Mouse (Mus musculus) thymus, postnatal 0 days (tissue): ENCODE results near the gene A1bg. TPM values are rescaled to one million over a fixed set of nuclear protein-coding genes. Genes with fewer than 3 reads are reported as not detected.

Experiments
- DNase-seq: peaks from one replicate; pipeline ENCODE4 v3.0.0-alpha.2; 2015; ENCODE audit warnings: low spot score
- polyA plus RNA-seq: library from polyadenylated mRNA; unstranded; fragments of >200 nt; fragmentation: Nextera tagmentation; extraction: Ambion mirVana; gene quantifications from 2 replicates; pipeline ENCODE4 v1.2.1, GENCODE M21; 2015

A1bg gene
- 0.08 TPM in 1 of 2 replicates, not detected in the other for polyA plus RNA-seq

DNA sequence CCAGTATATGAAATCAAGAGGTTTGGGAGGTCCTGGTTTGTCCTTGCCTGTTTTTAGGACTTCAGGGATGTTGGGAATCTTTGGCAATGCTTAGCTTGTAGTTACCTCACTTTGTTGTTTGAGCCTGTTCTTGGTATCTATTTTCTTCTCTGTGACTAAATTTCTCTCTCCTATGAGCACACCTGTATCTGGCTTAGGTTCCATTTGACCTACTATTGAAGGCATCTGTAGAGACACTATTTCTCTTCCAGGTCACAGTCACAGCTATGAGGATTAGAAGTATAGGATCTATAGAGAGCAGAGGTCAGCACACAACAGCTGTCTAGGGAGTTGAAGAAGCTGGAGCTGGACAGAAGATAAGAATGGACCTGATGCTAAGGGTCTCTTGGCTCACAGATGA lies at the start of gene A1bg:
TSS of gene A1bg (minus strand) at position 101 of the 400 bp plus-strand sequence.
- no peak for DNase-seq

DNA sequence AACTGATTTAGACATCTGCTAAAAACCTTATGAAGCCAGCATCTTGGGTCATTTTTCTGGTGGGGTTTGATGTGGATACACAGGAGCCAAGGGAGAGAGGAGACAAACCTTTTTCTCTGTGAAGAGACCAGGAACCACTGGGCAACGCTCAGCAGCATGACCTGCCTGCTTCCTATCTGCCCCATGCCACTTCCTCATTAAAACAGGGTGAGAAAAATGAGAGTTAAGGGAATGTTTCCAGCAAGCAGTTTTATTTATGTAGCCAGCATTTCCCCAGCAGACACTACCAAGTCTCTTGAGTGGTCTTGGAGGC lies 45.7 kb upstream of the A1bg start:
- no peak for DNase-seq

DNA sequence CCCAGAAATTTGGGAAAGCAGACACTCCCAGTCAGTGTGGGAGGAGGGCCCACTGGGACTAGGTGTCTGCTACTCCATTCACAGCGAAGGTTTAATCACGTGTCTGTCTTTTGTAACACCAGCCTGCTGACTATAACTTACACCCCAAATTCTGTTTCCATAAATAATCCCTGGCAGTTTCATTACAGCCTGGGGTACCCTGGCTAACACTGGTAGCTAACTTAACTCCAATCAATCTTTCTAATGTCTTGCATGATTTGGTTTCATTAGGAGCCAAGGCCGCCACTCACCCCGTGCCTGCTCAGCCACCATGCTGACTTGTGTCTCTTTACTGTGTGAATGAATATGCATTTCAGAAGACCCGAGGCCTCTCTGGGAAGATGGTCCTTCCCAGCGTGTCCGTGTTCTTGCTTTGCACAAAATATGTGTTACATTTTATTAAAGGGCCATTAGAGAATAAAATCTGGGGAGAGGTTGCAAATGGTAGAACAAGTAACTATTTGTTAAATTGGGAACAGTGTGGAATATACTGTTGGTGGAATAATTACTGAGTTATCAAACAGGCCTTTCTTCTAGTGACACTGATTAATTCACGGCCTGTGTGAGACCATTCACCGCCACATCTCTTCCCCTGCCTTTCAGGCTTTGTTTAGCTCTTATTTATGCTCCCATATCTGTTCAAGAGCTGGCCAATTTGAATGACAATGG lies 45.2 kb upstream of the A1bg start:
- DNase-seq: no peak

DNA sequence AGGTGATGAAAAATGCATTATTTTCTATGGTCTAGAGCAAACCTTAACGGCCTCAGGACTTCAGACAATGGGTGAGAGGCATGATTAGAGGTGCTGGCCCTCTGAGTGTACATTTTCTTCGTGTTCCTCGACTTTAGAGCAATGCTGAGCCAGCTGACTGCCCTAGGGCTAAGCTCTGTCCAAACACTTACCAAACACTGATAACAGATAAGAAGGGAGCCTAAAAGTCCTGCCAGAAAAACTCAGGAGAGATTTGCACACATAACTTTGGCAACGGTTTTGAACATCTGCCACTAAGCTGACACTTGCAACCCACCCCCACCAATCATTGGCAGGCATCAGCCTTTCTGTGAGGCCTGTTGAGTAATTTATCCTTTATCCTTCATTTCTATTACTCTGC lies 2.9 kb upstream of the A1bg start:
- no peak for DNase-seq

DNA sequence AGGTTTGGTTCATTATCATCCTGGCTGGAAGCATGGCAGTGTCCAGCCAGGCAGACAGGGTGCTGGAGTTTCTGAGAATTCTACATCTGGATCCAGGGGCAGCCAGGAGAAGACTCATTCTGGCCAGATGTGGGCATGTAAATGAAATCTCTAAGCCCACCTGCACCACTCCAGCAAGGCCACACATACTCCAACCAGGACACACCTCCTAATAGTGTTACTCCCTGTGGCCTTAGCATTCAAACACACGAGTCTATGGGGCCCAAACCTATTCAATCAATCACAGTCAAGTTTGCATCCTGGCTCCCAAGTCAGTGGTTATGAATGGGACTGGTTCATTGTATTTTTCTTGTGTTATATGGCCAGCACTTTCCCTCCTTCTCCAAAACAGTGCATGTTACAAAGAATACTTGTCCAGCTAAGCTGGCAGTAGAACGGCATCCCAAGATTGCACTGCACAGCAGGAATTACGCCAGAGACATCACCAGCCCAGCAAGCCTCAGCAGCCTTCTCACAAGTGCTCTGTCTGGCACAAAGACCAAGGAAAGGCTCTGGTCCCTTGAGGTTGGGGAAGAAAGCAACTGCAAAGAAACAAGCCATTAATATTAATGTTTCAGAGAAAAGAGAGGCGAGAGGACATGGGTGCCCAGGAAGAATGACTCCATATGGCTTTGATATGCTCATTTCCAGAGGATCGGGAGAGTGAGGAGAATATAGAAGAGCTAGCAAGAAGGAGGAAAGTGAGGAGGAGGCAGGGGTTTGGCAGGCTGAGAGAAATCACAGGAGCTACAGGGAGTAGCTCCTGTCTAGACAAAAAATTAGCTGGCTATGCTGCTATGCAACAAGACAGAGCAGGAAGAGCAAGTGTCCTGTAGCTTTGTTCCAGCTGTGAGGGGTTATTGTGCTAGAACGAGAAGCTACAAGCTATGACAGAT lies 18.8 kb downstream of the A1bg start:
- no peak for DNase-seq

DNA sequence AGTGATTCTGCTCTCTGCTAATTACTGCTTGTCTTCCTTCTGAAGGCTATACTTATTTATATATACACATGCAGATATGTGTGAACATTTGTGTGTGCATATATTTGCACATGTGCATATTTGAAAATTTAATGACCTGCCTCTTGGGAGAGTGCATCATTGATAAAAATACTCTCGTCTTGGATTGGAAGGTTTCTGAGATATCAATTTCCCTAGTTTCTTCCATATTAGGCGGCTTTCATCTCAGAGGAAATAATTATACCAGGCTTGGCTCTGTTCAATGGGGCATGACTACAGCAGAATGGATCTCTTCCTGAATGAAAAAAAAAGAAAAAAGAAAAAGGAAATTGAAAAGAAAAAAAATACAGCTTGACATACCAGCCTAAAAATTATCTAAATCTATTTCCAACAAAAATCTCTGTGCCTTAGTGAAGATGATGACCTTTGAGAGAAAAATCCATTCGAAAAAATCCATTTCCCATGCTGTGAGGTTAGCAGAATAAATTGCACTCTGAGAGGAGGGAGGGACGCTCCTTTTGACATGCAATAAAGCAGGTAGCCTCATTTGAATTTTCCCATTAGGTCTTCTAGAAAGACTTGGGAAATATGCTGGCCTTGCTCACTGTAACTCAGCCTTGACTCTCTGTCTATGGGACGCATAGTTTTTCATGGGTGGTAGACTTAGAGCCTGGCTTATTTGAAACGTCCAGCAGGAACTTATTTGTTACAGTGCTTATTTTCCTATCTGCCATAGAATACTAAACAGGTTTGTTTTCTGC lies 24.4 kb downstream of the A1bg start:
- no peak for DNase-seq

DNA sequence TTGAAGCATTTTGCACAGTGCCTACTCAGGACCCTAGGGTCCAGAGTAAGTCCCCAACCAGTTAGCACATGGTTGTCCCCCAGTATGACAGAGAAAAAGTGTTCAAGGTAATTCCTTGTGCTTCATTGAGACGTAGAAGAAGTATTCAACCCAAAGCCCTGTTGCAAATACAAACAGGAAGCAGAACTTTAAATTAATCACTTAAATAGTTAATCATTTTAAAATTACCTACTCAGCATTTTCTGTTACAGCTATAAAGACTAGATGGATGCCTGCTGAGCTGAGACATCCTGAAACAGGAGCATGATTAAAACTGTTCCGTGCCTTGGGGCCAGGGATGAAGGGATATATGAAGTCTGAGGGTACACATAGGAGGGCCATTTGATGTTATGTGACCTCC lies 26.8 kb downstream of the A1bg start:
- DNase-seq: no peak

DNA sequence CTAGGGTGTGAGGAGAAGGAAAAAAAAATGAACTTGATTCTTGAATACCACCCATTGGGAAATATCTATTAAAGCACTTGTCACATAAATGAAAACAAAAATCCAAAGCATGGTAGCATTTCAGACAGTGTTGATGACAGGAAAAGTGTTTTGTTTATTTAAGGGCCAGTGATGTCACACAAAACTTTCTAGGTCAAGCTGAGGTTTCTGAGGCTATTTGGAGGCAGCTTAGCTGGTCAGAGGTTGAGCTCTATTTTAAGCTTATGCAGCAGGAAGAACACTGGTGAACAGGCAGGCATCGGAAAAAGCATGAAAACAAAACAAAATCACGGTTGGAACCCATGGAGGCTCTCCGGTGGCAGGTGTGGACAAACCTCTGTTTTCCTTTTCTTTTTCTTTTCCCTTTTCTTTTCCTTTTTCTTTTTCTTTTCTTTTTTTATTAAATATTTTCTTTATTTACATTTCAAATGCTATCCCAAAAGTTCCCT lies 29.8 kb downstream of the A1bg start:
- DNase-seq: no peak

DNA sequence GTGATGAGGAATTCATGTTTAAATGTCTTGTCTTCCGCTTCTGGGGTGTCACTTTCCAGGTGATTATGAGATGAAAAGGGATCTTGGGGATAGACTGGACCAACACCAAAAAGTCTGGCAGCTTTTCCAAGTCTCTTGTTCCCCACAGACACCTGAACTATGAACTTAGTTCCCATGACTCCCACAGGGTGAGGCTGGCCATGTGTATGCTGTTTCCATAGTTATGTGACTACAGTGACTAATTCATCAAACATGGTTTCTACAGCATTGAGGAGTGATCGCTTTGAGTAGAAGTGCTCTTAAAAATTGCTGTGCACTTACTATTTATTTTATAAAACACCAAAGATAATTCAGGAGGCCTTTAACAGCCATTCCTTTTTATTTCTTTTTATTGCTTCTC lies 34.1 kb downstream of the A1bg start:
- DNase-seq: no peak

DNA sequence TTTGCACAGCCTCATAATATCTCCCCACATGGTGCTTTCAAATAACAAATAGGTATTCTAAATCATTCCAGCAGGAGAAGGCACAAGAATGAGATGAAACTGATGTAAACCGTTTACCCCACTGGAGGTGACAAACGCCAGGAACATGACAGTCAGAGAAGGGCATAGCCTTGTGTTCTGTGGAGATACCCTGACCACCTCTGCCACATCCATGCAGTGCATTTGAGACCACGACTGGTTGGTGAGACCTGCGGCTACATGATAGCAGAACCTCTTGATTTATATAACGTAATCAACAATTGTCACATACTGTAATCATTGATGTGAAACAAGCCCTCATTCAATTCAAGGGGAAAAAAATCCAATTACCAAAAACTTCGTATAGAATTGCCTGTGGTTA lies 47.1 kb downstream of the A1bg start:
- DNase-seq: no peak

DNA sequence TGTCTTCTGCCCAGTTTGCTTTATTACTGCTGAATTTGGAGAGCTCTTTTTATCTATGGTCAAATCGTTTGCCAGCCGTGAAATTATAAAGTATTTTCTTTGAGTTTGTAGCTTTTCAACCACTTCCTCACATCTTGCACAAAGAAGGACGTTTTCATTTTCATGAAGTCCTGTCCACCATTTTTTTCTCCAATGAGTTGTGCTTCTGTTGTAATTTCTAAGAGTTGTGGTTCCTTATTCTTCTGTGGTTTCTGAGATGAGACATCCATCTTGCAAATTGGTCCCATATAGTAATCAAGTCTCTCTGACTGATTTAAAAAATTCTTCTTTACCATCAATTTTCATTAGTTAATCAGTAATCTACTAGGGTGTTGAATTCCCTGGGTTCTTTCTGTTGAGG lies 60.4 kb downstream of the A1bg start:
- no peak for DNase-seq

DNA sequence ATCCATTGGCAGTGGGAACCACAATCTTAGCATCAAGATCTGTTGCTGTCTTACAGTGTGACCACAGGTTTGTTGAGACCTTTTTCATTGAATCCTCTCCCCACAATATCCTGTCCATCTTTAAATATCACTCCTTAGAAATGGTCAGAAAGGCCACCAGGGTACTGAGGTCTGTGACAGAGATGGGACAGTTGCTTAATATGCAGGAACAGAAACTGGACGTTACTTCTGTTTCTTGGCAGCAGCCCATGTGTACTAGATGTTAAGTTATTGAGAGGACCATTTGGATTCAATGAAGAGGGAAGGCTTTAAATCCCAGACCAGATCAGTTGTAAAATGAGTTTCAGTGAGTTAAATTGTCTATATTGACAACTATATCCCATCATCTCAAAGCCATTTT lies 67.7 kb downstream of the A1bg start:
- no peak for DNase-seq

DNA sequence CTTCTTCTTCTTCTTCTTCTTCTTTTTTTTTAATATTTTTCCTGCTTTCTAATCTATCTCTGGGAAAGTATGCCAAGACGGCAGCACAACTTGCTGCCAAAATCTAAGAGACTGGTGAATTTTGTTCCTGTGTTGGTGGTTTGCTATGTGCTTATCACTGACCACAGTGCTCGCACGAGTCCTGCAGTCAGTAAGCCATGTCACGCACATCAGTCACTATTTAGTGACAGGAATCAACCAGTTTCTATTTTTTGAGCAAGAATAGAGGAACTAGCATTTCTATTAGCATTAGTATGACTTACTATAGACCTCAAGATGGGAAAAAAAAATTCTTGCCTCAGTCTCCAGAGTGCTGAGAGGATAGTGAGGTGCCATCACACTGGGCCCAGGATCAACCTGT lies 68.7 kb downstream of the A1bg start:
- no peak for DNase-seq

DNA sequence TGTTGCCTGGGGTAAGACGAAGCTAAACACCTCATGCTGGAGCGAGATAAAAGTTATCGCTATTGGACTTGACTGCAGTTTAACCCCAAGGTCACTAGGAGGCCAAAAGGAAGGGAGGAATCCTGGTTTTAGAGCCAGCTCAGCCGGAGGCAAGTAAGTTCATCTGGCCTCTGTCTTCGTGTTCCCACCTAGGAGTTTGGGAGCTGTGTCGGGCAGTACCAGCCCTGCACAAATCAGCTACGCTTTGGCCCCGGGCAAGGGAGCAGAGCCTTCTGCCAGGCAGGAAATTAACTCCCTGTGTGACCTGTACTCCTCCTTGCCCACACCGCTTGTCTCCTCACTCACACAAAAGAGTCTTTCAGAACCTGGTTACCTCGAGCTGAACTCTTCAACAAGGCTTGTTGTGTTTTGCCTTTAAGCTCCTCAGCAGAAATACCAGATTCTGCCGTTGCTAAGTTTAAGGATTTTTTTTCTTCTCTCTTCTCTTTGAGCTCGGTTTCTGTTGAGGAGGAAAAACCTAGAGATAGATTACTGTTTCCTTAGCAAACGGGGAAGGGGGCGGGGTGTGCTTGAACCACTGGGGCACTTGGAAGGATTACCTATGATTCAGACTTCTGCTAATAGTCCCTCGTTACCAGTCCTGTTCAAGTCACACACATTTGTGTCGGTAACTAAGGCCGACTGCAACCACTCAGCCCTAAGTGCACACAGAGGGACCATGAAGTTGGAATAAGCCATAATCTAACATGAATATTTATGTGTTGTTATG lies 69.4 kb downstream of the A1bg start, which contains the start of gene Fam84b:
TSS of gene Fam84b (minus strand) at position 548 of the 769 bp plus-strand sequence.
- no peak for DNase-seq

DNA sequence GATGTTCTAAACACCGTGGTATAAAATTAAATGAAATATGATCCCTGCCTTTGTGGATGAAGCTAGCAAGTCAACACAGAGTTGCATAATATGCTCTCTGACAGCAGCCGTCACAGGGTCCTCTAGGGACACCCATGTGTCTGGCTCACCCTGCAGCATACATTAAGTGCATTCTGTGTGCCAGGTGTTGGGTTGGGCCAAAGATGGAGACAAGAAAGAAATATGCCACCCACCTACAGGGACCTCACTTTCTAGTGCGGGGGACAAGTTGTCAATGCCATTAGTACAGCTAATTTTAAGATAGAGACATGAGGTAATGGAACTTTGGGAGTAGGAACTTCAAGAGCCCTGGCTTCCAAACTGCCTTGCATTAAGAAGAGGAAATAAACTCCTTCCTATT lies 74.2 kb downstream of the A1bg start:
- no peak for DNase-seq

Other genes starting within 250 kb of the A1bg start
- 3.8 and 4.2 TPM in 2 replicates for gene Fam84b, start 69.2 kb downstream of the A1bg start, polyA plus RNA-seq